Mouse (Mus musculus): ENCODE measurements around the gene Gna15.

The Gna15 gene

DNA sequence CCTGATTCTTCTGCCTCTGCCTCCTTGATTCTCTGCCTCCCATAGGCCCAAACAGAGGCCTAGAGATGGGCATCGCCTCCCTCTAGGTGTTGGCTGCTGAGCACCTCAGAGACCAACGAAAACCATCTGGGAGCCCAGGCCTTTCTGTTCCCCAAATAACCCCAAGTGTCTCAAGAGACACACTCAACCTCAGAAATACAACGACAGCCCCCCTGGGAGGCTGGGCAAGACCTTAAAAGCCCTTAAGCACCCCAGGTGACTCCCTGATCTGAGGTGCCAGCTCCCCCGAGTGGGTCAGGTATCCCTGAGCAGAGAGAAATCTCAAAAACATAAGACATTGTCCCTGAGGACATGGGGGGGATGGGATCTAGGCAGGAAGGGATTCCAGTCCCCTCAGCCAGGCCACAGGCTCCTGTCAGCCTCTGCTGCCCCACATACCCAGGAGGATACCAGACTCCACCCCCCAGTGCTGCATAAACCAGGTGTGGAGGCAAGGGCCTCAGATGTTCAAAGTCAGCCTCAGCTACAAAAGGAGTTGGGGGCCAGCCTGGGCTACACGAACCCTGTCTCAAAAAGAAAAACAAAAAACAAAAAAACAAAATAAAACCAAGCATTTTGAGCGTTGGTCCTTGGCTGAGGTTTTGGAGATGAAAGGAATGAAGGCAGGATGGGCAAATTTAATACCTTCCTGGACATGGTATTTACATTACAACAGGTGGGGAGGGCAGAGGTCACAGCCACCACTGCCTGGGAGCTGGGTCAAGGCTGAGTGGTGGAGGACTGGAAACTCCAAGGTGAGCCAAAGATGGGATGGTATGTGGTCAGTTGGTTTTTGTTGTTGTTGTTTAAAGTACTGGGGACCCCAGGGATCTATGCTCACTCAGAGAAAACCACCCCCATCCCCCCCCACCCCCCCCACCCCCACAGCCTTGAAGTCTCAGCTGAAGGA lies 30.1 kb upstream of the Gna15 start:
- DNase-seq (ENCODE audit: low read depth) = no peak

DNA sequence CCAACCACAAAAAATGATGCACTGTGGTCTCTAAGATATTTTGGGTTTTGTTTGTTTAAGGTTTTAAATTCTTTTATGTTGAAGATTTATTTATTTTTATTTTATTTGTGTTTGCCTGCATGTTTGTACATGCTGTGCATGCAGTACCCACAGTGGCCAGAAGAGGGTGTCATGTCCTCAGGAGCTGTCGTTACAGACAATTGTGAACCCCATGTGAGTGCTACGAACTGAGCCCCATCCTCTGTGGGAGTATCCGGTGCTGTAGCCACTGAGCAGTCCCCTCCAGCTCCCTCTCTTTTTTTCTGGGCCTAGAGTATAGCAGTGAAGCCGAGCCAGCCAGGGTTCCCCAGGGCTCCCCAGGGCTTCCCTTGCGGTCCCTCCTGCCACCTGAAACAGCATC lies 29.2 kb upstream of the Gna15 start:
- peak; percentile 64 for DNase-seq (ENCODE audit: low read depth)

DNA sequence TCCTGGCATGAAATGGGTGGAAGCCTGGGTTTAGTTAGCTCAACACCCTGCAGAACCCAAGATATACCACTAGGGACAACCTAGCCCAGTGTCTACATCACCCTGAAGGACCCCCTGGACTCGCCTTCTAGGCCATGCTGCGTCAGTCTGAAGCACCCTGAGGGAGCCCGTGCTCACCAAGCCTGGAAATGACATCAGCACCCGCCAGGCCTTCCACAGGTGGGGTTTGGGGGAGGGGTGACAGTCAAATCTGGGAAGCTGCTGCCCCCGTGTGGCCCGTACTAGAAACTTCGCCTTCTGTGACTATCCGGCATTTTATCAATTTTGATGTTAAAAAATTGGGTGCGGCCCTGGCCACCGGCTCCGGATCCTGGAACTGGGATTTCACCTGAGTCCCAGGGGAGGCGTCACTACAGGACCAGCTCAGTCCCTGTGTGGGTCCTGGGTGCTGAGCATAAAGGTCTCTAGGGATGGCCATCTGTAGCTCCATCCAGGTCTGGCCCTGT lies 27.6 kb upstream of the Gna15 start:
- peak; percentile 93 for DNase-seq (ENCODE audit: low read depth)

DNA sequence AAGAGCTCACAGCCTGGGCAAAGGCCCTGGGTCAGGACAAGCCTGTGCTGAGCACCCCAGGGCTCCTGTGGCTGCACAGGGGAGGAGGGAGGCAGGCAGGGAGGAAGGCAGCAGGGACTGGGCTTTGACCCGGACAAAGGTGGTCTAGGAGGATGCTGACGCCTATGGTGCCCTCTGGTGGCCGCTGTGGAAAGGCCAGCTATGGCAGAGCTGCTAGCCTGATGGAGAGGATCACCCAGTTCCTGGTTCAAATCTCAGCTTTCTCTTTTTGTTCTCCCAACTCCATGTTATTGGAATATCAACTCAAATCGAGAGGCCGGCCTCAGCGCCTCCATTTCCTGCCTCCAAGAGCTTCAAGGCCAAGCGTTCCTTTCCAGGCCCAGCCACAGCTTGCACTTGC lies 26.2 kb upstream of the Gna15 start:
- DNase-seq (ENCODE audit: low read depth) = peak; percentile 79

DNA sequence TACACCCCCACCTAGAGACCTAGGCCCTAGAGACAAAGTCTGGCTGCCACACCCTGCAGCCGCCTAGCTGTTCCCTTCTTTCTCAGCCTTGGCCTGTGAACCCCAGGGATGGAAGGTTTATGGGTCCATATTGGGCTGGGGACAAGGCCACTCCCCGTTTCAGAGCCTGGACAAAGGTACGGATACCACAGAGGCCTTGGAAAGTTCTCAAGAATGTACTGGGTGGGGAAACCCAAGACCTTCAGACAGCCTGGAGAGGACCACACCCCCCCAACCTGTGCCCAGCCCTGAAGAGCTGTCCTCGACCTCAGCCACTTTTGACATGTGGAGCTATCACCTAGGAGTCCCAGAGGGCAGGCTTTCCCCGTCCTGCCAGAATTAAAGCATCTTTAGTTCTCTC lies 24.9 kb upstream of the Gna15 start:
- no peak for DNase-seq (ENCODE audit: low read depth)

DNA sequence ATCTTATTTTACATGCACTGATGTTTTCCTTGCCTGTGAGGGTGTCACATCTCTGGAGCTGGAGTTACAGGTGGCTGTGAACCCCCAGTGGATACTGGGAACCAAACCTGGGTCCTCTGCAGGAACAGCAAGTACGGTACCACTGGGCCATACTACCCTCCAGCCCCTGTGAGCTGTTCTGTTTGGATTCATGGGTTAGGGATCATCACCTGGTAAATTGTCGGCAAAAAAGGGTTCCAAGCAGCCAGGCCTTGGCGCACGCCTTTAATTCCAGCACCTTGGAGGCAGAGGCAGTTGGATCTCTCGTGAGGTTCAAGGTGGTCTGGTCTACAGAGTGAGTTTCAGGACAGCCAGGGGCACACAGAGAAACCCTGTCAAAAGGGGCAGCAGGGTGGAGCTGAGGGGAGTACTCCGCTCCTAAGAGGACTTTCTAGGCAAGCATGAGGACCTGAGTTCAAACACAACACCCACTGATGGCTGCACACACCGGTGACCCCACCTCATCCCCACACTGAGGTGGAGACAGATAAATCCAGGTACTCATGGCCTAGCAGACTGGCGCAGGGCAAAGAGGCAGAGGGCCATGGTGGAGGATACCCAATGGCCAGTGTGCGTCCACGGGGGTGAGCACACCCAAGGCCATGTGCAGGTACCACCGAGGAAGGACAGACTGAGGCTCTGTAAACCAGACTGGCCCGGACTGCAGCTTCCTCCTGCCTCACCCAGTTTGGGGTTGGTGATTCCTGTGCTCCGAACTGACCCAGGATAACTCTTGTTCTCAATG lies 23.0 kb upstream of the Gna15 start:
- DNase-seq (ENCODE audit: low read depth) = no peak

DNA sequence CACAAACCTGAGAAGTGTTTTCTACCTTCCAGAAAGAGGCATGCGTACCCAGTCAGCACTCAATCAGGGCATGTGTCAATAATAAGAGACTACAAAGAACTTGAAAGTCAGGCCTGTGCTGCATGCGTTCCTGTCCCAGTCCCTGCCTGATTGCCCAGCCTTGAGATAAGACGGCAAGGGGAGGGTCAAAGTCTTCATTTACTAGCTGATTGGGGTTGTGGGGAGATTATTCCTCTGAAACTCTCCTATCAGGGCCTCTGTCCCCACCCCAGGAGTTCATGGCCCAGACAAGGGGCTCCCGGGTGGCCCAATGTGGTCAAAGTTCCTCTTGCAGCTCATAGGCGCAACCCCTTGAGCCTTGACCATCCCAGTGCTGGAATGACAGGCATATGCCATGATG lies 22.3 kb upstream of the Gna15 start:
- DNase-seq (ENCODE audit: low read depth) = no peak

DNA sequence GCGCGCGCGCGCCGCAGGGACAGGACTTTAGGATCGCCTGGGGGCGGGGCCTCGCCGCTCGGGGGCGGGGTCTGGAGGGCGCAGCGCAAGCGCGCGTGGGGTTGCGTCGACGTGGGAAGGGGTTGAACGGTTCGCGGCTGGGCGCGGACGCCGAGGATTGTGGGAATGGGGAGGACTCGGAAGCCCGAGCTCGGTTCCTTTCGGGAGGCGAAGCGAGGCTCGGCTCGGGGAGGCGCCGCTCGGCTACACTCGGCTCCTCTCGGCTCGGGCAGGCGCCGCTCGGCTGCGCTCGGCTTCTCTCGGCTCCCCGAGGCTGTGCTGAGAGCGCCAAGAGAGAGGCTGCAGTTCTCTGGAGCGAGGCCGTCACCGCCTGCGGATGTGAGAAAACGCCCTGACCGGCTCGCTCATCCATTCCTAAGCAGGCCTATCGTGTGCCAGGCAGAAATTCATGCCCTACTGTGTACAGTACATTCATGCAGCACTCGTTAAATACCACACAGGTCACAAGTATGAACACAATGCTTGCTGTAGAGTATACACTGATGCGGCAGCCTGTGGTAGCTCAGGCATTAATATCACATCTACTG lies 21.2 kb upstream of the Gna15 start, which contains the start of gene Gna11:
Gene Gna11 (minus strand): TSS at position 30 of the 587 bp plus-strand sequence.
- peak; percentile 98 for DNase-seq (ENCODE audit: low read depth)

DNA sequence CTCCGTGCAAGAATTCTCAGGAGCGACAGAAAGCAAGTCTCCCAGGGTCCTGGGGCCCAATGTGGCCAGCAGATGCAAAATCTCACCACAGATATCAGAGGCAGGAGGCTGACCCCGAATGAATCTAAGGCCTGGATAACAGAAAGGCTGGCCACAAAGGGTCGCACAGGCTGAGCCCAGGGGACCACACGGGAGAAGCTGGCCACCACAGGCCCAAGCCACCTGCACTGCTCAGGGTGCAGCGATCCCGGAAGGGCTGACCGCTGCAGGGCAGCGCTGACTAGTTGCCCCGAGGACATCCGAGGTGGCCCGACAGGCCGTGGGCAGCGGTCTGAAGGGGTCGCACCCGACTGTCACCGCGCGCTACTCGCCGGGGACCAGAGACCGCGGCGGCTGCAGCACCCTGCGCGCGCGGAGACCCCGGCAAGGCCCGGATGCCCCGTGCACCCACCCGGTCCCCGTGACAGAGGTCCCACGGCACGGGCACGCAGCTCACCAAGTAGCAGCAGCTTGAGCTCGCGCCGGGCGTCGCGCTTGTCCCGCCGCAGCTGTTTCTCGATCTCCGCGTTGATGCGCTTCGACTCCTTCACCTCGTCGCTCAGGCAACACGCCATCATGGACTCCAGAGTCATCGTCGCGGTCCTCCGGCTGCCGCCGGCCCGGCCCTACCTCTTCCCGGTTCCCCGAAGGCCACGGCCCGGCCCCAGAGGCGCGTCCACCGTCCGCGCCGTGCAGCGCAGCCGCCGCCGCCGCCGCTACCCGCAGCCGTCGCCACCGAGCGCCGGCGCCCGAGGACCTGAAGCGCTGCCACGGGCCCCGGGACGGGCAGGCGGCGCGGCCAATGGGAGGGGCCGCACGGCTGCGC lies 20.5 kb upstream of the Gna15 start:
- DNase-seq (ENCODE audit: low read depth) = no peak

DNA sequence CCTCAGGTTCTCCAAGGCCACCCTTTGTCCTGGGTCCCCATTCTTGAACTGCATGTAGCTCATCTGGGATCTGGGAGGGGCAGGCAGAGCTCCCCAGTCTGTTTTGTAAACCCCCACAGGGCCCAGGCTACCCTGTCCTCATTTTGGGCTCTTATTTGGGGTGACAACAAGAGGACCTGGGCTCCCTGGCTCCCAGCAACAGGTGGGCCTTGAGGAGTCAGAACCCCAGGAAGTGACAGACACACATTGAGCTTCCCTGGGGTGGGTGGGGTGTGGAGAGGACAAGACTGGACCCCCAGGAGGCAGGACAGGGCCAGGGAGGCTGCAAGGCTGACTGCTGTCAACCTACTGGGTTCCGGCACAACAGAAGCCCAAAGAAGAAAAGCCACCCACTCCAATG lies 19.6 kb upstream of the Gna15 start:
- no peak for DNase-seq (ENCODE audit: low read depth)

DNA sequence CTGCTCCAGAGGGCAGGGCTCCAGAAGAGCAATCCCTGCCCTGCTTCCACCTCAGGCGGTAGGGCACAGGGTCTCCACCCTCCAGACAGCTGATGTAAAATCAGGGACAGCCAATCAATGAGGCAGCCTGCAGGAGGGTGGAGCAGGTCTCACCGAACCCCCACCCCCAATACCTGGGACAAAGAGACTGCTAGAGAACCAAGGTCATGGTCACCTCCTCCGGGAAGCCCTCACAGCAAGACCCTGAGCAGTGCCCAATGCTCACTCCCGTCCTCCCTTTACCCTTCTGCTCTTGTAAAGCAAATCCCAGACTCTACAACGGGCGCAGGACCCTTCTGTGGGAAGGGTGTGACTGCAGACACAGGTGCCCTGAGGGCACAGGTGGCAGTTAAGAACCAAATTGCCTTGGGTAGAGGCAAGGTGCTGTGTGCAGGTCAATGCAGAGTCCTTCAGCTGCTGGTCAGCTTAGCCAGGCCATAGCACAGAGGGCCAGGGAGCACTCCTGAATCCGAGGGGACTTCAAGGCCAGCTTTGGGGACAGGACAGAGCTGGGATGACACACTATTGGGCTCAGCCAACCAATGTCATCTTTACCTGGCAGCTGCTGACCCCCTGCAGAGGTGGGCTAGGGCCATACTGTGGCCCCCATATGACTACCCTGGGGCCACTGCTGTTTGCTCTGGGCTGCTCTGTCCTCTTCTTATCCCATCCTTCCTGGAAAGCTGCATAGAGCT lies 18.9 kb upstream of the Gna15 start:
- no peak for DNase-seq (ENCODE audit: low read depth)

DNA sequence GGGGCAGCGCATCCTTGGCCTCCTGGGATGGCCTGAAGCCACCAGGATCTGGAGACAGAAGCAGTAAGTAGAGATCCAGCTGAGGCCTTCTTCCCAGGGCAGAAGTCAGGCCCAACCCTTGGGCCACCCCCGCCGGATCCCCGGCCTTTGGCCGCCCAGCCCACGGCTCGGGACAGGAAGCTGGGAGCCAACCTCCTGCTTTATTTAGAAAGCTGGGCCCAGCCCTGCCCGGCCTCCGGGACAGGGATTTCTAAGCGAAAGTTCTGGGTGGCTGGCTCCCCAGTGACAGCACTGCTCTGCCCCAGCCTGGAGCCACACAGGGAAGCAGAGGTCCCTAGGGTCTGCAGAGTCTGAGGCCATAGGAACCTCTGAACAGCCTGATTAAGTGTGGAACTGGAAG lies 17.8 kb upstream of the Gna15 start:
- DNase-seq (ENCODE audit: low read depth) = no peak

DNA sequence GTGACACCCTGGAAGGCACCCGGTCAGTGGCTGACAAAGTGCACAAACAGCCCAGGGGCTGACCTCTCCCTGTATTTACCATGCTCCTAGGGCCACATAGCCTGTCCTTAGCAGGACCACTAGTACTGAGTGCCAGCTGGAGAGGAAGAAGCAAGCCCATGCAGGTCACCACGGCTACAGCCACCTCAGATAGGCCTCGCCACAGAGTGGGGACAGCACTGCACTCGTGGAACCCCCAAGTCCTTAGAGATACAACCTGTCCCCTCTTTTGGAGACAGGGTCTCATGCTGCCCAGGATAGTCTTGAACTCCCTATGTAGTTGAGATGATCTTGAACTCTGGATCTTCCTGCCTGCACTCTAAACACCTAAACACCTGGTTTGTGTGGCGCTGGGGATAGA lies 17.3 kb upstream of the Gna15 start:
- no peak for DNase-seq (ENCODE audit: low read depth)

DNA sequence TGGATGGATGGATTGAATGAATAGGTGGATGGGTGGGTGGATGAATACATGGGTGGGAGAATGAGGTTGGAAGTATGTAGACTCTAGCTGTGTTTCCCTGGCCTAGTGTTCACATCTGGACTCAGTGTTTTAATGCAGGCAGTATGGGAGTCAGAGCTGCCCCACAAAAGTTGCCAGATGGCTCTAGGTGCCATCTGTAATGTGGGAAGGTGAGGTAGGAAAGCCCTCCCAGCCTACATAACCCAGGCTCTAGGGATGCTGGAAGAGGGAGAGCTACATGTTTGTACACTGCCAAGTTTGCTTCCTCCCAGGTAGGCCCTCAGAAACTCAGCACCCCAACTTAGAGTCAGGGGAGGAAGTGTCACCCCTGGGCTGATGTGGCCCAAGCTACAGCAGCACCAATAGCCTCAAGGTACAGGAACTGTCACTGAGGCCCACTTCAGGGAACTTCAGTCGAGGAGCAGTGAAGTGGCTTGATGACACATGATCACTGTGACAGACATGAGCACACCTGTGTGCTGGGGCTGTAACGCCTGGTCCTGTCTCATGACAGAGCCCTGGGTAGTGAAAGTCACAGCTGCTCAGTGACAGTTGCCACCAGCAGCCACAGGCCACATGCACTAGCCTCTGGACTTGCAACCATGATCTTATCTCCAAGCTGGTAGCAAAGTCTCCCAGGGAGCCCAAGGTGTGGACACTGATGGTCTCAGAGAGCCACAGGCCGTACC lies 14.5 kb upstream of the Gna15 start:
- DNase-seq (ENCODE audit: low read depth) = peak; percentile 40

DNA sequence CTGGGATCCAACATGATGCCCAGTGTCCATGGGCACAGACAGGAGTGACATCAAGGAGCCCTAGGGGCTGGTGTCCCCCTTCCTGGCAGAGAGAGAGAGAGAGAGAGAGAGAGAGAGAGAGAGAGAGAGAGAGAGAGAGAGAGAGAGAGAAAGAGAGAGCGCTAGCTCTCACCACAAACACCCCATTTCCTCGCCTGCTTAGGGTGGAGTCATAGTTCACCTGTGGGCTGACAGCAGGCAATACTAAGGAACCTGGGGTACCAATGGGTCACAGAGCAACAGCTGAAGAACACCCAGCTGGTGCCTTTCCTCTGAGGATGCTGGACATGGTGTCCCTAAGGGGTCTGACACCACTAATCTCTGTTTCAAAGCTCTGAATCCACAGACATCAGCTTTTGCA lies 13.4 kb upstream of the Gna15 start:
- no peak for DNase-seq (ENCODE audit: low read depth)

DNA sequence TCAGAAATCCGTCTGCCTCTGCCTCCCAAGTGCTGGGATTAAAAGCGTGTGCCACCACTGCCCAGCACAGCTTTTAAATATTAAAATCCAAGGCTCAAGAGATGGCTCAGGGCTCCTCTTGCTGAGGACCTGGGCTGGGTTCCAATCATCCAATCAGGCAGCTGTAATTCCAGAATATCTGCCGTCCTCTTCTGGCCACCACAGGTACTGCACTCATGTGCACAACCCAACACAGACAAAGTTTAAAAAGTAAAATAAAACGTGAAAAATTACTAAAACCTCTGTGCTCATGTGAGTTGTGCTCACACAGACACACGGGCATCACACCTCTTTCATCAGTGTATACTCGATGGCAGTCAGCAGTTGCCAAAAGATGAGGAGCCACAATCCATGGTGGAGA lies 12.7 kb upstream of the Gna15 start:
- peak; percentile 52 for DNase-seq (ENCODE audit: low read depth)

DNA sequence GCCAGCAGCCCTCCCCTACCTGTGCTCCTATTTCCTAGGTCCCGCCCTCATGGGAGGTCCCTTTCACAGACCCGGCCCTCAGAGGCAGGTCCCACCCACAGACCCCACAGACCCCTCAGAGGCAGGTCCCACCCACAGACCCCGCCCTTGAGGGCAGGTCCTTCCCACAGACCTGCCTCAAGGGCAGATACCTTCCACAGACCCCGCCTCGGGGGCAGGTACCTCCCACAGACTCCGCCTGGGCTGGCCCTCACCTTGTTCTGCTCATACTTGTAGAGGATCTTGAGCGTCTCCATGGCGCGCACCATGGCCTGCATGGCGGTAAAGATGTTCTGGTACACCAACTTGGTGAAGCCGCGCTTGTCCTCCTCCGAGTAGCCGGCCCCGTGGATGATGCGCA lies 10.8 kb upstream of the Gna15 start:
- DNase-seq (ENCODE audit: low read depth) = no peak

DNA sequence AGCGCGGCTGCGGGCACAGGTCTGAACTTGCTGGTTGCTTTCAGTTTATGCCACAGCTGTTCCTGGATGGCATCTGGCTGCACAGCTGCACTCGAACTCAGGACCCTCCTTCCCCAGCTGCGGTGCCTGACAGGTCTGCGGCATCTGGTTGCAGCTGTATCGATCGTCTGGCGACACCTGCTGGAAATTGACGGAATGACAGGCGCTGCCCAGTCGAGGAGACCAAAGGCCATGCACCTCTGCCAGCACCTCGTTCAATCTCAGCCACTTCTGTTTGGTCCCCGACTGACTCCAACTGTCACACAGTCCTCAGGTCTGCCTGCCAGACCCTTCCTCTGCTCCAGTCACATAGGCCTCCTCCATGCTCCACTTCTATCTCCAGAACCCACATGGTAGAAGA lies 2.8 kb upstream of the Gna15 start:
- peak; percentile 81 for DNase-seq (ENCODE audit: low read depth)

DNA sequence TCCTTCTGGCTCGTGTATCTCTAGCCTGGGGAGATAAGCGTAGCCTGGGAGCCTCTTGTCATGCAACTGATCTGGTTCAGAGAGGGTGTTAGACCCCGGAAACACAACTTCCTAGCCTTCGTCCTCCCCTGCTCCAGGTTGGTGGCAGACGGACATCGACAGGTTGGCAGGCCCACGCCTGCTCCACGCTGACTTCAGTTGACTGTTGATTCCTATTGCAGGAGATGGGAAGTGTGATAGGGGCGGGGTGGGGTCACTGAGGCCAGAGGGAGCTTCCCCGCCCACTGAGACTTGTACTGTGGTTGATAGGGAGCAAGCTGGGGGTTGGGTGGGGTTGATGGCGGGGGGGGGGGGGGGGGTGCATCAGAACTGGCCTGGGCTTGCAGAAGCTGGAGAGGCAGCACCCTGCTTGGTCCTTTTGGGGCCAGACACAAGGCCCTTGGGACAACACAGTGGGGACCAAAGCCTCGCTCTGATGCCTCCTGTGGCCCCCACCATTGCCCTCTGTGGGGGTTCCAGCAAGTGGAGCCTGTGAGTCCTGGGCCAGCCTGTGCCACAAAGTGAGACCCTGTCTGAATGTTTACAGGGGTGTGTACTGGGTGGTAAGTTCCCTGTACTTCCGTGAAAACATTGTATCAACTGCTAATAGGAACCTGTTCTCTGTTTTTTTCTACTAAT lies 1.1 kb upstream of the Gna15 start:
- DNase-seq (ENCODE audit: low read depth) = peak; percentile 90

DNA sequence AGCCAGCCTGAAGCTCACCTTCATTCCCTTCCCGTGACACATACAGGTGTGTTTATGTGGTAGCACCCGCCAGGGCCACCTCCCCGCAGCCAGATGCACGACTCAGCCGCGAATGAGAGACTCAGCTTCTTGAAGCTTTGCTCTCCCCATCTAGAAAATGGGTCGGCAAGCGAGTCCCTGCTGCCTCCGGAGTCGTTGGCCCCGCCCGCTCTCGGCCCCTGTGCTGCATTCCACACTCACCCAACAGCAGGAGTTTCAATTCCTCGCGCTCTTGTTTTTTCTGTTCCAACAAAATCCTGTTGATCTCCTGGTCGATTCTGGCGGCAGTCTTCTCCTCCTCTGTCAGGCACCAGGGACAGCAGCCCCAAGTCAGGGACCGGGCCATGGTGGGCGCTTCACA lies 455 bp downstream of the Gna15 start:
- DNase-seq (ENCODE audit: low read depth) = peak; percentile 65

Data from 416B (cell line).